Mouse (Mus musculus): Measurements from ENCODE around the gene Elovl6. TPM values are rescaled to one million over a fixed set of nuclear protein-coding genes. Genes with fewer than 3 reads are reported as not detected.

Elovl6 gene
- total and polyA plus RNA-seq, 3 experiments: 15.0 to 17.2 TPM; not detected in 1

DNA sequence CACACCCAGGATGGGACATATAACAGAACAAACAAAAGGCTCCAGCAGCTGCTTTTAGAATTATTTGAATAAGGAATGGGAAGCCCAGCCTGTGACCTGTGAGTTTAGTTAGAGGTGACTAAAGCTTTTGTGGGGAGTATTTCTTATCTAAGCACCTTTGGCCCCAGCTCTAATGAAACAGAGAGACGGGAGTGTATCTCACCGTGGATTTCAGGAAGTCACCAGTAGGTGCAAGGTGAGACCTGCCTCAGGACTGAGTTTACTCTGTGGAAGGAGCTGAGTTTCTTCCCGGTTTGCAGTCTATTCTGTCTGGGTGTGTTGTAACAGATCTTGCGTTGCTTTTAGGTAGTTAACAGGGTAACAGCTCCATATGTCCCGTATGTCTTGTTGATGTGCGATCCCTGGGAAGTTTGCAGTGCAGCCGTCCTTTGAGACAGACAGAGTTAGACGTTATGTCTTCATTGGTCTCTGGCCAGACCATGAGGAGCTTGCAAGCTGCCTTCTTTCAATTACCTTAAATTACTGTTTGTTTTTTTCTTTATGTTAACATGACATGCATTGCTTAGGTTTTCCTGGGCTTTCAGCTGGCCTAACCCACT, 15.8 kb downstream of the Elovl6 start:
- Histone ChIP-seq H3K4me1 (ENCODE audit: control insufficient read depth in 1 of 2, insufficient read depth in 2 of 2, low read length in 2 of 2) (peaks cover 2 to 3% of the 10 kb centered on the region in 2 experiments; a peak in 2 of 4 replicates), H3K79me2 (ENCODE audit: control insufficient read depth, insufficient read depth, low read length, poor library complexity) (no peaks in the 10 kb centered on the region), H3K36me3 (ENCODE audit: control insufficient read depth in 1 of 2, insufficient read depth in 2 of 2, low read length in 2 of 2) (peaks cover 0 to 3% of the 10 kb centered on the region in 2 experiments; a peak in 3 of 4 replicates), H3K4me3 (ENCODE audit: control insufficient read depth in 1 of 2, insufficient read depth in 1 of 2, low read depth in 2 of 2, low read length in 2 of 2) (no peak overlapping the region), H3K9me3 (replicated peaks; ENCODE audit: insufficient read depth, low read length) (no peaks in the 10 kb centered on the region), H3K9ac (ENCODE audit: control insufficient read depth, low read depth, low read length, poor library complexity, severe bottlenecking) (no peak overlapping the region), H3K27ac (ENCODE audit: control insufficient read depth, low read depth, low read length) (no peak overlapping the region), H3K27me3 (ENCODE audit: control insufficient read depth in 1 of 2, insufficient read depth in 2 of 2, low read length in 2 of 2) (no peaks in the 10 kb centered on the region)
- no peak for DNase-seq (ENCODE audit: low read depth, low spot score)
- TF ChIP-seq ZKSCAN1 (IDR thresholded peaks at IDR 0.05; ENCODE audit: low read depth, low read length) (no peak), RAD21 (IDR thresholded peaks at IDR 0.05; ENCODE audit: low read depth, low read length) (no peak), NRF1 (IDR thresholded peaks at IDR 0.05; ENCODE audit: insufficient read depth, low read depth, low read length, poor library complexity, severe bottlenecking) (no peak), MYB (IDR thresholded peaks at IDR 0.05; ENCODE audit: low read depth, low read length) (no peak), USF2 (IDR thresholded peaks at IDR 0.05; ENCODE audit: borderline replicate concordance in 1 of 2, insufficient read depth in 1 of 2, low read depth in 1 of 2, low read length in 2 of 2) (no peak), SIN3A (IDR thresholded peaks at IDR 0.05; ENCODE audit: low read length) (no peak), SMC3 (IDR thresholded peaks at IDR 0.05; ENCODE audit: low read depth, low read length) (no peak), GABPA (IDR thresholded peaks at IDR 0.05; ENCODE audit: low read depth, low read length) (no peak), ETS1 (IDR thresholded peaks at IDR 0.05; ENCODE audit: low read depth, low read length) (no peak), CHD2 (IDR thresholded peaks at IDR 0.05; ENCODE audit: low read length) (no peak), ZMIZ1 (IDR thresholded peaks at IDR 0.05; ENCODE audit: low read depth, low read length) (no peak), POLR2A (IDR thresholded peaks at IDR 0.05; ENCODE audit: control insufficient read depth in 1 of 2, insufficient read depth in 1 of 2, low read depth in 1 of 2, low read length in 2 of 2, poor library complexity in 1 of 2) (no peak), ELF1 (IDR thresholded peaks at IDR 0.05; ENCODE audit: low read depth, low read length) (no peak), BHLHE40 (IDR thresholded peaks at IDR 0.05; ENCODE audit: borderline replicate concordance, low read depth, low read length) (no peak), EP300 (IDR thresholded peaks at IDR 0.05; ENCODE audit: low read depth in 1 of 2, low read length in 2 of 2) (no peak)

DNA sequence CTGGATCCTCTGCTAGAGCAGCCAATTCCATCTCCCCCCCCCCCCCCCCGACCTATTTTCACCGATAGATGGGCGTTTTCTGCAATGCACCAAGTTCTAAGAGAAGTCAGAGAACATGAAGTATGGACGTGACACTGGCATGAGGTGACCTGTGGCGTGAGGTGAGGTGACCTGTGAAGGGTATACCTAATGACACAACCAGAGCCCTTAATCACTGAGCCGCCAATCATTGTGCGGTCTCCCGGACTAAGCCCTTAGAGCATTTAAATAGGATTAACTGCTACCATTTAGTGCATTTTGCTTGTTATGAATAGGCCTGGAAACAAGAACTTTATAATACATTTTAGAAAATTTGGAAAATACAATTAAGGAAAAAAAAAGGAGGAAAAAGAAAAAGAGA, 16.6 kb downstream of the Elovl6 start:
- peaks cover 2% of the 10 kb centered on the region; the same call in 1 of the 2 replicates for H3K79me2 ChIP-seq (ENCODE audit: control insufficient read depth, insufficient read depth, low read length, poor library complexity)
- no peaks in the 10 kb centered on the region for H3K27me3 ChIP-seq (ENCODE audit: control insufficient read depth in 1 of 2, insufficient read depth in 2 of 2, low read length in 2 of 2)
- H3K27ac ChIP-seq (ENCODE audit: control insufficient read depth, low read depth, low read length): no peak overlapping the region
- TF ChIP-seq ELF1 (IDR thresholded peaks at IDR 0.05; ENCODE audit: low read depth, low read length) (no peak), CHD1 (IDR thresholded peaks at IDR 0.05; ENCODE audit: low read depth, low read length) (no peak), MEF2A (IDR thresholded peaks at IDR 0.05; ENCODE audit: extremely low read depth, insufficient replicate concordance, low read depth, low read length, poor library complexity, severe bottlenecking) (no peak), POLR2AphosphoS2 (IDR thresholded peaks at IDR 0.05; ENCODE audit: low read length) (no peak), SMC3 (IDR thresholded peaks at IDR 0.05; ENCODE audit: low read depth, low read length) (no peak), ZNF384 (IDR thresholded peaks at IDR 0.05; ENCODE audit: low read depth, low read length) (no peak), MYC (IDR thresholded peaks at IDR 0.05; ENCODE audit: low read depth, low read length) (no peak), POLR2AphosphoS5 (IDR thresholded peaks at IDR 0.05; ENCODE audit: borderline replicate concordance, low read depth, low read length) (no peak), GABPA (IDR thresholded peaks at IDR 0.05; ENCODE audit: low read depth, low read length) (no peak), TCF12 (IDR thresholded peaks at IDR 0.05; ENCODE audit: low read depth, low read length) (no peak), USF2 (IDR thresholded peaks at IDR 0.05; ENCODE audit: borderline replicate concordance in 1 of 2, insufficient read depth in 1 of 2, low read depth in 1 of 2, low read length in 2 of 2) (no peak), TBP (IDR thresholded peaks at IDR 0.05; ENCODE audit: low read depth, low read length) (no peak)
- peaks cover 6 to 8% of the 10 kb centered on the region in 2 experiments; a peak in 3 of 4 replicates for H3K4me1 ChIP-seq (ENCODE audit: control insufficient read depth in 1 of 2, insufficient read depth in 2 of 2, low read length in 2 of 2)
- peaks cover 0 to 8% of the 10 kb centered on the region in 2 experiments; a peak in 3 of 4 replicates for H3K36me3 ChIP-seq (ENCODE audit: control insufficient read depth in 1 of 2, insufficient read depth in 2 of 2, low read length in 2 of 2)
- no peaks in the 10 kb centered on the region for H3K9me3 ChIP-seq (replicated peaks; ENCODE audit: insufficient read depth, low read length)
- no peak overlapping the region for H3K4me3 ChIP-seq (ENCODE audit: control insufficient read depth in 1 of 2, insufficient read depth in 1 of 2, low read depth in 2 of 2, low read length in 2 of 2)
- no peak overlapping the region for H3K9ac ChIP-seq (ENCODE audit: control insufficient read depth, low read depth, low read length, poor library complexity, severe bottlenecking)
- no peak for DNase-seq (ENCODE audit: low read depth, low spot score)

Data from MEL (cell line).